Mouse (Mus musculus): Measurements from ENCODE around the gene Nfatc4. TPM values are rescaled to one million over a fixed set of nuclear protein-coding genes. Genes with fewer than 3 reads are reported as not detected.

Gene Nfatc4
- total and polyA plus RNA-seq, 2 experiments from 2014 or later = 3.4 to 8.5 TPM

DNA sequence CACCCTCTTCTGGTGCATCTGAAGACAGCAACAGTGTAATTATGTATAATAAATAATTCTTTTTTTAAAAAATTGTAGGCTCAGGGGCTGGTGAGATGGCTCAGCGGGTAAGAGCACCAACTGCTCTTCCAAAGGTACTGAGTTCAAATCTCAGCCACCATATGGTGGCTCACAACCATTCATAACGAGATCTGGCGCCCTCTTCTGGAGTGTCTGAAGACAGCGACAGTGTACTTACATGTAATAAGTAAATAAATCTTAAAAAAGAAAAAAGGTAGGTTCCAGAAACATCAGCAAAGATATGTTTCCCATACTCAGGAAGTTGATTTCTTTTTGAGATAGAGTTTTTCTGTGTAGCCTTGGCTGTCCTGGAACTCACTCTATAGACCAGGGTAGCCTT is 19.9 kb downstream of the Nfatc4 start:
- no peak overlapping the region for H3K4me2 ChIP-seq (ENCODE audit: low read depth, low read length)
- H3K27ac ChIP-seq (ENCODE audit: low read depth) = no peak overlapping the region
- ATAC-seq (ENCODE audit: insufficient read depth, low read depth) = no peak
- H3K36me3 ChIP-seq (replicated peaks; ENCODE audit: control insufficient read depth, insufficient read depth, low read length) = no peaks in the 10 kb centered on the region
- H3K9ac ChIP-seq (replicated peaks; ENCODE audit: low read depth, low read length) = no peak overlapping the region
- WGBS = 72% methylated on average over 4 of the region's 4 CpGs
- no peaks in the 10 kb centered on the region for H3K27me3 ChIP-seq (ENCODE audit: control insufficient read depth, insufficient read depth, low read length)
- no peak for DNase-seq (ENCODE audit: low spot score)
- 0 out of 2 replicates have a peak, but pooled peaks have one; percentile 9 for TF ChIP-seq CTCF (IDR thresholded peaks at IDR 0.05; ENCODE audit: low read depth)
- TF ChIP-seq EP300 (IDR thresholded peaks at IDR 0.05; ENCODE audit: low read depth) = no peak
- H3K9me3 ChIP-seq (replicated peaks; ENCODE audit: control insufficient read depth, low read length) = no peaks in the 10 kb centered on the region
- no peak overlapping the region for H3K4me3 ChIP-seq (ENCODE audit: low read depth, low read length)
- no peaks in the 10 kb centered on the region for H3K4me1 ChIP-seq (ENCODE audit: control insufficient read depth, insufficient read depth)

DNA sequence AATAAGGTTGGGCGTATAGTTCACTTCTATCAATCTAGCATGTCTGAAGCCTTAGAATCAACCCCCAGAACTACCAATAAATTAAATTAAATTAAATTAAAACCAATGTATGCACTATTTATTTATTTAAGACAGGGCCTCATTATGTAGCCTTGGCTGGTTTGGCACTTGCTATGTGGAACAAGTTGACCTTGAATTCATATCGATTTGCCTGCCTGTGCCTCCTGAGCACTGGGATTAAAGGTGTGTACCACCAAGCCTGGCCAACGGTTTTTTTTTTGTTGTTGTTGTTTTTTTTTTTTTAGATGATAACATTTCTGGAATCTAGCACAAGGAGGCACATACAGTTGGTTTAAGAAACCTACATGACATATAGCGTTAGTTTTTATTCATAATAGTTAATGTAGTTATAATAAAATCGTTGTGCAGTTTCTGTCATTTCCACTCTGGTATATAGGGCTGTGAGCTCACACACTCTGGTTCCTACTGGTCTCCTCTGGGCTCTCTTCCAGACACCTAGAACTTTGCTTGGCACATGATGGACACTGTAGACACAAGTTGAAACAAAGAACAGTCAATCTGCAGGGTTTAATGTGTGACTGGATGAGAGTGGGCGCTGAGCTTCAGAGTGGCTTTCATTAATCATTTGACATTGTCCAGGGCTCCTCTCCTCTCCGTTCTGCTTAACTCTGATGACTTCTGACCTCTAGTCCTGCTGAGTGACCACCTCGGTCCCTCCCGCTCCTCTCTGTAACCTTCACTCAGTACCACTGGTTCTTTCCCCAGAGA is 22.8 kb downstream of the Nfatc4 start:
- Histone ChIP-seq H3K4me2 (ENCODE audit: low read depth, low read length) (no peak overlapping the region), H3K9me3 (replicated peaks; ENCODE audit: control insufficient read depth, low read length) (no peaks in the 10 kb centered on the region), H3K36me3 (replicated peaks; ENCODE audit: control insufficient read depth, insufficient read depth, low read length) (no peaks in the 10 kb centered on the region), H3K9ac (replicated peaks; ENCODE audit: low read depth, low read length) (no peak overlapping the region), H3K4me1 (ENCODE audit: control insufficient read depth, insufficient read depth) (no peaks in the 10 kb centered on the region), H3K27ac (ENCODE audit: low read depth) (no peak overlapping the region), H3K4me3 (ENCODE audit: low read depth, low read length) (no peak overlapping the region), H3K27me3 (ENCODE audit: control insufficient read depth, insufficient read depth, low read length) (no peaks in the 10 kb centered on the region)
- DNase-seq (ENCODE audit: low spot score) (no peak), ATAC-seq (ENCODE audit: insufficient read depth, low read depth) (no peak)
- 59% methylated on average over 9 of the region's 9 CpGs for WGBS
- TF ChIP-seq EP300 (IDR thresholded peaks at IDR 0.05; ENCODE audit: low read depth) (no peak), CTCF (IDR thresholded peaks at IDR 0.05; ENCODE audit: low read depth) (no peak)

GRCm38 (mm10) chr14:55850885-55851284 is 27.9 kb downstream of the Nfatc4 start:
- H3K36me3 ChIP-seq (replicated peaks; ENCODE audit: control insufficient read depth, insufficient read depth, low read length) = no peaks in the 10 kb centered on the region
- TF ChIP-seq EP300 (IDR thresholded peaks at IDR 0.05; ENCODE audit: low read depth) (no peak), CTCF (IDR thresholded peaks at IDR 0.05; ENCODE audit: low read depth) (no peak)
- H3K27me3 ChIP-seq (ENCODE audit: control insufficient read depth, insufficient read depth, low read length) = no peaks in the 10 kb centered on the region
- H3K9me3 ChIP-seq (replicated peaks; ENCODE audit: control insufficient read depth, low read length) = no peaks in the 10 kb centered on the region
- H3K27ac ChIP-seq (ENCODE audit: low read depth) = no peak overlapping the region
- no peak overlapping the region for H3K4me2 ChIP-seq (ENCODE audit: low read depth, low read length)
- H3K4me1 ChIP-seq (ENCODE audit: control insufficient read depth, insufficient read depth) = peaks cover 12% of the 10 kb centered on the region
- H3K9ac ChIP-seq (replicated peaks; ENCODE audit: low read depth, low read length) = no peak overlapping the region
- 51% methylated on average over 6 of the region's 6 CpGs for WGBS
- no peak for ATAC-seq (ENCODE audit: insufficient read depth, low read depth)
- no peak for DNase-seq (ENCODE audit: low spot score)
- no peak overlapping the region for H3K4me3 ChIP-seq (ENCODE audit: low read depth, low read length)

DNA sequence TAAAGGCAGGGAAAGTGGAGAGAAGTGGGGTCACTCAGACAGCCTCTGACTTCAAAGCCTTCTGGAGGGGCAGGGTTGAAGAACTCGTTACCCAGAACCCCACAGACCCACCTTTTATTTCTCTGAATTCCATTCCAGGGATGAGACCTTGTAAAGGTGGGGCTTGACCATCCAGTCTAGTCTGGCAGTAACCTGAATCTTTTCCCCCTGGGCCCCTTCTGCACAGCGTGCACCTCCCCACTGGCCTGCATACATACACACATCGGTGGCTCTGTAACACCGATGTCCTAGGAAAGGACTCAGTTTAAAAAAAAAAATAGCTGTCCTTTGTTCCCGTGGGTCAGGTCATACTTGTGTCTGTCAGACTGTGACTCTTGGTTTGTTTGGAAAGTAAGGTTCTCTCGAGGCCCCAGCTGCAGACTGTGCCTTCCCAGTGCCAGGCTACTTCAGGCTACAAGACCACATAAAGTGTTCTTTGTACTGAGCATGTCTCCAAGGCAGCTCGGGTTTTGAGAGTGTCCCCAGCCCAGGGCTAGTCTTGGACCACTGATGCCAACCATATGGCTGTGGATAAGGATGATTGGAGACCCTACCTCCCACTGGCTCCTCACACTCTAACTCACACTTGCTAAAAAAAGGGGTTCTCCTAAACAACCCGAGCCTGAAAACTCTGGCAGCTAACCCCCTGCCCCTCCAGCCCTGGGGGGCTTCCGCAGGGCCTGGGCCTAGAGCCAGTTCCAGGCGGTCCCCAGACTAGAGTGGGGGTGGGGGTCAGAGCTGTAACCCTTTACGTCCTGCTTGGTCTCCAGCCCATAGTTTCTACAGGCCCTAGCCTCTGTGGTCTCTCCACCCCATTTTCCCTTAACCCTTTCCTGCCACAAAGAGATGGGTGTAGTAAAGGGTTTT is 30.0 kb downstream of the Nfatc4 start:
- peak overlapping the region; percentile 88 for H3K27ac ChIP-seq (ENCODE audit: low read depth)
- no peak for DNase-seq (ENCODE audit: low spot score)
- H3K9me3 ChIP-seq (replicated peaks; ENCODE audit: control insufficient read depth, low read length) = no peaks in the 10 kb centered on the region
- H3K9ac ChIP-seq (replicated peaks; ENCODE audit: low read depth, low read length) = peak overlapping the region; percentile 74; the same call in 1 of the 2 replicates
- 0 out of 2 replicates have a peak, but pooled peaks have one; percentile 21 for ATAC-seq (ENCODE audit: insufficient read depth, low read depth)
- H3K4me3 ChIP-seq (ENCODE audit: low read depth, low read length) = peak overlapping the region; percentile 79
- no peak for TF ChIP-seq CTCF (IDR thresholded peaks at IDR 0.05; ENCODE audit: low read depth)
- no peak for TF ChIP-seq EP300 (IDR thresholded peaks at IDR 0.05; ENCODE audit: low read depth)
- no peaks in the 10 kb centered on the region; the same call in 1 of the 2 replicates for H3K36me3 ChIP-seq (replicated peaks; ENCODE audit: control insufficient read depth, insufficient read depth, low read length)
- peaks cover 31% of the 10 kb centered on the region for H3K4me1 ChIP-seq (ENCODE audit: control insufficient read depth, insufficient read depth)
- peak overlapping the region; percentile 80 for H3K4me2 ChIP-seq (ENCODE audit: low read depth, low read length)
- no peaks in the 10 kb centered on the region for H3K27me3 ChIP-seq (ENCODE audit: control insufficient read depth, insufficient read depth, low read length)
- WGBS = 24% methylated on average over 11 of the region's 11 CpGs

- peak; percentile 90 for ATAC-seq (ENCODE audit: insufficient read depth, low read depth)
- peak within 1 kb of the TSS; percentile 88 for H3K27ac ChIP-seq (ENCODE audit: low read depth)
Observed at GRCm38 (mm10) chr14:55853621-55854285, 30.8 kb downstream of the Nfatc4 start, which contains the start of gene Nynrin. Nynrin (plus strand) TSS chr14:55854010.

More at GRCm38 (mm10) chr14:55853621-55854285, 30.8 kb downstream of the Nfatc4 start, which contains the start of gene Nynrin:
- Histone ChIP-seq H3K27me3 (ENCODE audit: control insufficient read depth, insufficient read depth, low read length) (no peaks in the 10 kb centered on the region), H3K4me1 (ENCODE audit: control insufficient read depth, insufficient read depth) (peaks cover 33% of the 10 kb centered on the region), H3K4me3 (ENCODE audit: low read depth, low read length) (peak within 1 kb of the TSS; percentile 79), H3K36me3 (replicated peaks; ENCODE audit: control insufficient read depth, insufficient read depth, low read length) (no peaks in the 10 kb centered on the region; the same call in 1 of the 2 replicates), H3K4me2 (ENCODE audit: low read depth, low read length) (peak within 1 kb of the TSS; percentile 80), H3K9ac (replicated peaks; ENCODE audit: low read depth, low read length) (peak within 1 kb of the TSS; percentile 74), H3K9me3 (replicated peaks; ENCODE audit: control insufficient read depth, low read length) (no peaks in the 10 kb centered on the region)
- peak; percentile 79 for DNase-seq (ENCODE audit: low spot score)
- TF ChIP-seq EP300 (IDR thresholded peaks at IDR 0.05; ENCODE audit: low read depth) = no peak; the same call in 1 of the 2 replicates
- no peak for TF ChIP-seq CTCF (IDR thresholded peaks at IDR 0.05; ENCODE audit: low read depth)
- 2% methylated on average over 33 of the region's 33 CpGs for WGBS

Data from heart, postnatal 0 days (tissue).